Mouse (Mus musculus) layer of hippocampus, postnatal 14 days (tissue): ENCODE measurements around the gene Gm20441. TPM values are rescaled to one million over a fixed set of nuclear protein-coding genes. Genes with fewer than 3 reads are reported as not detected.

Experiments
- total RNA-seq, 2 experiments: library from RNA; stranded (reverse); gene quantifications; 2 replicates each; pipeline ENCODE4 v1.2.3; 2021

The Gm20441 gene
- total RNA-seq, 2 experiments from 2014 or later, result not detected

Other genes starting within 250 kb of the Gm20441 start
- 10 to 100 TPM; 12.9 to 15.2 TPM for gene Lrrc75b, start 220.6 kb downstream of the Gm20441 start, total RNA-seq
- gene Ggt1, start 219.3 kb downstream of the Gm20441 start, total RNA-seq, result 1 to 10 TPM; 2.0 to 2.8 TPM
- gene Ggt5, start 191.6 kb downstream of the Gm20441 start, total RNA-seq, result 1 to 10 TPM; 2.9 to 4.0 TPM
- 1 to 10 TPM; 2.1 to 2.4 TPM for gene Susd2, start 136.9 kb downstream of the Gm20441 start, total RNA-seq
- gene Cabin1, start 16.6 kb downstream of the Gm20441 start, total RNA-seq, result 10 to 100 TPM; 66.9 to 81.2 TPM
- gene Ddt, start 7.5 kb downstream of the Gm20441 start, total RNA-seq, result 10 to 100 TPM; 37.8 to 42.2 TPM
- 1 to 10 TPM; 1.3 to 2.5 TPM for gene Gstt3, start 460 bp upstream of the Gm20441 start, total RNA-seq
- gene Gstt1, start 17.6 kb upstream of the Gm20441 start, total RNA-seq, result 1 to 10 TPM; 4.6 to 4.7 TPM
- gene Gstt4, start 41.6 kb upstream of the Gm20441 start, total RNA-seq, result not detected
- gene Gstt2, start 56.5 kb upstream of the Gm20441 start, total RNA-seq, result 1 to 10 TPM; 3.5 to 4.0 TPM
- 100 to 1,000 TPM; 563 to 640 TPM for gene Mif, start 79.3 kb upstream of the Gm20441 start, total RNA-seq
- gene Derl3, start 112.5 kb upstream of the Gm20441 start, total RNA-seq, result 1 to 10 TPM; 2.0 to 2.1 TPM
- gene Smarcb1, start 140.7 kb upstream of the Gm20441 start, total RNA-seq, result 10 to 100 TPM; 80.6 to 84.5 TPM
- gene Chchd10, start 152.2 kb upstream of the Gm20441 start, total RNA-seq, result 100 to 1,000 TPM; 286 to 309 TPM
- 1 to 10 TPM; 2.3 to 3.3 TPM for gene Mmp11, start 155.5 kb upstream of the Gm20441 start, total RNA-seq
- gene Gm867, start 159.7 kb upstream of the Gm20441 start, total RNA-seq, result 1 to 10 TPM in 1 of 2 experiments, under 1 TPM in 1; 0.88 to 1.1 TPM
- not detected for gene Vpreb3, start 162.1 kb upstream of the Gm20441 start, total RNA-seq
- gene Gm5134, start 173.6 kb upstream of the Gm20441 start, total RNA-seq, result not detected